Mouse (Mus musculus) heart, adult 18-20 months (tissue): ENCODE results near the gene Atat1. TPM values are rescaled to one million over a fixed set of nuclear protein-coding genes. Genes with fewer than 3 reads are reported as not detected.

Experiments used
- DNase-seq, 2 experiments: peaks; one replicate each; pipeline ENCODE4 v3.0.0; 2021 to 2022; ENCODE audit warnings: mixed read lengths in 1 of 2
- total RNA-seq, 2 experiments: library from RNA; stranded (reverse); gene quantifications; 2 replicates each; pipeline ENCODE4 v1.2.3; 2021

Gene Atat1
- total RNA-seq, 2 experiments from 2014 or later: 5.9 to 6.5 TPM

DNA sequence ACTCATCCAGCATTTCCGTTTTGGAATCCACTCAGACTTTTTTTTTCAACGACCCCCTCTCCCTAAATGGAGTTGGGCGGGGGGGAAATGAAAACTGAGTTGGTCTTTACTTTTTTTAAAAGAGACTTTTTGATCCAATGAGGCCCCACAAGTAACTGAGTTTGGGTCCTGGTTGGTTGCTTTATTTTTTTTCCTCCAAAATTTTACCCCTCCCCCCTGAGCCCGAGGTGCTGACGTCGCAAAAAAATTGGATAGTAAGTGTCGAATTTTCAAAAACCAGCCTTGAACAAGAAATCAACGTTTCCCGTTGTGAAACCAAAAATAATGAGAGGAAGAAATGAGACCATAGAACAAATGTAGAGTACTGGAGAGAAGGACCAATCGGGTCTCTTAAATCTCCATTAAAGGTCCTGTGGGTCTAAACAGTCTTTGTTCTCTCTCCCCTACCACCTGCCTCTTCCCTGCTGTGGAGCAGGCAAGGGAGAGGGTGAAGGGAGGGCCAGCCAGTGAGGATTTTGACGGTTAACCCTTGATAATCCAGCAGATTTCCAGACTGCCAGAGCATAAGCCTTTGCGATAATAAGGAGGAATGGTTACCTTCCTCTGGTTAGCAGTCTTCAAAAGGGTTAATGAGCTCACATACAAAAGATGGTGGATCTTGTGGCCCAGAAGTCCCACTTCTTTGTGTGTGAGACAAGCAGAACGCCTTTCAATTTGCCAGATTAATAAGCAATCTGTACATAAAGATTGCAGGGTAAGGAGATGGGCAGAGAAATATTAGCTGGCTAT, 7.8 kb upstream of the Atat1 start:
- peak; percentile 62 to 70 for DNase-seq

DNA sequence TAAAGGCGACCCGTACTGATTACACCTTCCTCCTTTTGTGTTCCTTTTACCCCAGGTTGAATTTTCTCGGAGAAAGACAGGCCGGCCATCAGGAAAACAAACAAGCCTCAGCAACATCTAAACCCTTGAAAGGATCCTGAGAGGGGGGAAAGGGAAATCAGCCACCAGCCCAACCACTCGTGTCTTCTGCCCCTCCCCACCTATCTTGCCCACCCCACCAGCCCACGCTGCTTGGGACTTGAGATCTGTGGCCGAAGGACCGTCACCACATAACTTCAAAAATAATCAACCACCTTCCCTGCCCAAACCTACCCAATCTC, 7.2 kb upstream of the Atat1 start:
- no peak for DNase-seq

GRCm38 (mm10) chr17:35916297-35917142, 6.6 kb upstream of the Atat1 start, which contains the start of the genes Mrps18b and Ppp1r10:
Gene Mrps18b, minus strand, starts transcription at chr17:35916389.
Gene Ppp1r10, plus strand, starts transcription at chr17:35916434.
- DNase-seq: peak; percentile 98 to 100

GRCm38 (mm10) chr17:35915538-35916296, 5.8 kb upstream of the Atat1 start:
- DNase-seq: no peak

- DNase-seq: no peak
These were observed 5.1 kb upstream of the Atat1 start for GRCm38 (mm10) chr17:35914975-35915374.

DNA sequence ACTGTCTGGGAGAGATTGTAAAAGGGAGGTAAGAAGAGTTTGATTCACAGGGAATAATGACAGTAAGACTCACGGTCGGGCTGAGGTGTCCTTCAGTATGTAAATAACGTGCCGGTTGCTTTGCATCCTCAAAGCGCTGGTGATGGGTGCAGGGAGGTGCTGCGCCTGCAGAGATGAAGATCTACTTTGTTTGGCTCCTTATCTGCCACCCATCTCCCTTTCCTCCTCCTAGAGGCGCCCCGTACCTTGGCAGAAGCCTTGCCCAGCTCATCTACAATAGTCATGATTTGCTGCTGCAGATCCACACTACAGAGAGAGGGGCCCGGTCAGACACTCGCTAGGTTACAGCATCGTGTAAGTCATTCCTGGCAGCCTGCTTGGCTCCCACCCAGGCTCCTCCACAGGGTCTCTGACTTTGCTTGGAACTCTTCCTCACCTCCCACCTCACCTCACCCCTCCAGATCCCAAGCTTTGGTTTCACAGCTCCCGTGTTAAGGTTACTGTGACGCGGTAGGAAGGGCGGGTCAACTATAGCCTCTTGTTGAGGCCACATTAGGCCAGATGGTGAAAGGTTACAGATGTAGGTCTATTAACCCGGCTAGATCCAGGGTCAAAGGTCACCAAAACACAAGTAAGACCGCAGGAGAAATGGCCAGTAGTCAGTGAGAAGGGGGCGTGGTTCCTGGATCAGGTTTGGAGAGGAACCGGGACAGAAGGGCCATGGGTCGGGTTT, 523 bp downstream of the Atat1 start:
- no peak for DNase-seq

DNA sequence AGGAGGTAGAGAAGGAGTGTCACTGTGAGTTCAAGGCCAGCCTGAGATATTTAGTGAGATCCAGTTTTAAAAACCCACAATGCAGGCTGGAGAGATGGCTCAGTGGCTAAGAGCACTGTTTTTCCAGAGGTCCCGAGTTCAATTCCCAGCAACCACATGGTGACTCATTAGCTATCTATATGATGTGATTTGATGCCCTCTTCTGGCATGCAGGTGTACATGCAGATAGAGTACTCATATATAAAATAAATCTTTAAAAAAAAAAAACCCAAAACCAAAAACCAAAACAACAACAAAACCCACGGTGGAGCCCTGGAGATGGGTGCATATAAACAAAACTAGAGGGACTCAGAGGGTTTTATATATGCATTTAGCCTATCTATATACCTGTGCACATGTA, 2.3 kb downstream of the Atat1 start:
- DNase-seq: no peak

- no peak for DNase-seq
These were observed 4.3 kb downstream of the Atat1 start for GRCm38 (mm10) chr17:35905587-35905986.

- DNase-seq: no peak
These were observed 5.9 kb downstream of the Atat1 start for GRCm38 (mm10) chr17:35903992-35904355.

DNA sequence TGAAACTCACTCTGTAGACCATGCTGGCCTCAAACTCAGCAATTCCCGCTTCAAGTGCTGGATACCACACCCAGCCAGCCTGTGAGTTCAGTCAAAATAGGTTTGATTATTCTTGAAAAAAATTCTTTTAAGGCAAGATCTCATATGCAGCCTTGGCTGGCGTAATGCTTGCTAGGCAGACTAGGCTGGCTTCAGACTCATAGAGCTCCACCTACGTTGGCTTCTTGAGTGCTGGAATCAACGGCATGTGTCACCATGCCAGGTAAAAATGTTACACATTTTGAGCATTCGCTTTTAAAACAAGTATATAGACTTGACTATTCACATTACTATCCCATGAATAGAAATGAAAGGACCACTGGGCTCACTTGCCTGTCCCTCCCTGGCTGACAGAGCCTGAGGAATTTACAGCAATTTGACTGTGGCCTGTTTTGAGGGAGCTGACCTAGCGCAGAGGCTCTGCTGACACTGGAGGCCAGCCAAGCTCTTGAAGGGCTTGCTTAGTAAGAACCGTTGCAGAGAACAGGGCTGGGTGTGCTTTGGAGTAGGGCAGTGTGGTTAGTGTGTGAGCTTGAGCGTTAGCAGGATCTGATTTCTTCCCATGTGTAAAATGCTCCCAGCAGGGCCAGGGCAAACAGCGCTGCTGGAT, 6.4 kb downstream of the Atat1 start:
- peak; percentile 70 to 73 for DNase-seq

- DNase-seq: no peak
These were observed 9.2 kb downstream of the Atat1 start for GRCm38 (mm10) chr17:35900636-35901035.

DNA sequence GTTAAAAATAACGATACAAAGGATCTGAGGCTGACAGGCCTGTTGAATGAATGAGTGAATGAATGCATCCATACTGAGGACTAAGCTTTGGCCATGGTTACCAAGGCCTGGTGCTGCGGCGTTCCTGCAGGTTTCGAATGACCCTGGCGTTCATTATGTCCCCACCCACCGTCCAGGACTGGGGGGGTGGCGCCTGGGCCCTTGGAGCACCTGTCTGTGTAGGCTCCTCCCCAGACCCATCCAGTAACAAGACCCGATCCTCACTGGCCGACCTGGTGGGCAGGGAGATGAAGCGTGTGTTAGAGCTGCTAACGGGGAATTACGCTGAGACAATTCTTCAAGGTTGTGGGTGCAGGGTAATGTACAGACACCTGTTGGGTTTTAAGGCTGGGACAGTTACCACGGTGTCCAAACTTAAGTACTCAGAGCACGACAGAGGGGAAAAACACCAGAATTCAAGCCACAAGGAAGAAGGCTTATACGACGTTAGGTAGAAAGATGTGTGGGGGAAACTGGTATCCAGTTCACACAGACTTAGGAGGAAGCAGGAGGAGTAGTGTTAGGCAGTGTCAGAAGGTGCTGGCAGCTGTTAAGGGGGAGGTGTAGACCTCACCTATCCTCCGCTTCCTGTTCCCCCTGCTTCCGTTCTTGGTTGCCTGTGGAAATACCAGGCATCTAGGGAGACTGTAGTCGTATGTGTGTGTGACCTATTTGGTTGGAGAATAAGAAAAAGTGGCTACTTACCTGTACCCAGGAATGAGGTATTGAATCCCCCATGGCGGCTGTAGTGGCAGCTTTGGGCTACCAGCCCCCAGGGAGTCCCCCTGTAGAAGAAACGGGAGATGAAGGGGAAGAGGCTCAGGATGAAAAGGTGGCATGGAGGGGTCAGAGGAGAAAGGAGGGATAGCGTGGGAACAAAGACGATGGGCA, 12.0 kb downstream of the Atat1 start:
- DNase-seq: no peak

DNA sequence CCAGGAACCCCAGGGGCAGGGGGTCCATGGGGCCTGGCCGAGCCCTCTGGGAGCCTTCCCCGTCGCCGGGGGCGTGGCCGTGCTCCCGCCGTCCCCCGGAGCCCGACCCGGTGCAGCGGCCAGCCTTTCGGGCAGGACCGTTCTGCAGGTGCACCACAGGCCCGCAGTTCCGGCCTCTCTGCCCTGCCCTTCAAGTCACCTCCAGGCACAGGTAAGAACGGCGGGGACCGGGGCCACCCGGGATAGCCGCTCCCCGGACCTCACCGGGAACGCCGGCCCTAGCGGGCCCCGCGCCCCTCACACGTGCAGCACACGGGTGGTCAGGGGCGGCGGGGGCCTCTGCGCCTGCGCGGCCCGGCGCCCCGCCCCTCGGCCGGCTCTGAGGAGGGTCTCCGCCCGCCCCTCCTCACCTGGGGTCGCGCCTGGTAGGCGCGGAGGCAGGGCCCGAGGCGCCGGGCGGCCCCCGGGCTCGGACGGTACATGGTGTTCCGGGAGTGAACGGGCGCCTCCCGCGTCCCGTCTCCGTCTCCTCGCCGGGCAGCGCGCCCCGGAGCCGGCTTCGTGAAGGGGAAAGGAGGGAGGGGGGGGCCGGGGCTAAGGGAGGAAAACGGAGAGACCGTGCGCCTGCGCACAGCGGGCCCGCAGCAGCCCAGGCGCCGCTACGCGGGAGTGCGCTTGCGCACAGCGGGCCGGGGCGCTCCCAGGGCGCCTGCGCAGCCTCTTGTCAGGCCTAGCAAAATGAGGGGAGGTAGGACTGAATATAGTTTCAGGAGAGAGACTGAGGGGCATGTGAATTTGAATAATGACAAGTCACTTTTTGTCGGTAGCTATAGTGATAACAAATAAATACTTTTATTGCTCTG, 12.9 kb downstream of the Atat1 start, which contains the start of gene 2310061I04Rik:
Gene 2310061I04Rik, minus strand, starts transcription at position 651 of the 863 bp plus-strand sequence.
- DNase-seq: peak; percentile 90 to 95

DNA sequence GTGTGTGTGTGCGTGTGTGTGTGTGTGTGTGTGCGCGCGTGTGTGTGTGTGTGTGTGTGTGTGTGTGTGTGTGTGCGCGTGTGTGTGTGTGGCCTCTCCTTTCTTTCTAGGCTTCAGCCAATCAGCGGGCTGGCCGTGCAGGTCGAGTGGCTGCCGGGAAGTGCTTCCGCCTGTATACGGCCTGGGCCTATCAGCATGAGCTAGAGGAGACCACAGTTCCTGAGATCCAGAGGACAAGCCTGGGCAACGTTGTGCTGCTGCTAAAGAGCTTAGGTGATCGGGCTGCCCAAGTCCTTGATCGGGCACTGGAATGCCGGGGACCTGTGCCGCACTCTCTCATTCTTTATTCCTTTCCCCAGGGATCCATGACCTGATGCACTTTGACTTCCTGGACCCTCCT, 22.1 kb downstream of the Atat1 start:
- no peak for DNase-seq

DNA sequence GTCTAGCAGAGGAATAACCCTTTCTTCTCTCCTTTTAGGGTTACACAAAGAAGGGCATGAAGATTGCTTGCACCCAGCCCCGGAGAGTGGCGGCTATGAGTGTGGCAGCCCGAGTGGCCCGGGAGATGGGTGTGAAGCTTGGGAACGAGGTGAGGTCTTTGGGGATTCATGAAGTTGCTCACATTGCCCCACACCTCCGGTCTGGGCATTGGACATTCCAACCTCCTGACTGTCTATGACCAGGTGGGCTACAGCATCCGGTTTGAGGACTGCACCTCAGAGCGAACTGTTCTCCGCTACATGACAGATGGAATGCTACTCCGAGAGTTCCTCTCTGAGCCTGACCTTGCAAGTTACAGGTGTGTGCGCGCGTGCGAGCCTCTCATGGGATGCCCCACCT, 26.1 kb downstream of the Atat1 start:
- DNase-seq: no peak

- DNase-seq: no peak
These were observed 27.0 kb downstream of the Atat1 start for GRCm38 (mm10) chr17:35882924-35883323.

DNA sequence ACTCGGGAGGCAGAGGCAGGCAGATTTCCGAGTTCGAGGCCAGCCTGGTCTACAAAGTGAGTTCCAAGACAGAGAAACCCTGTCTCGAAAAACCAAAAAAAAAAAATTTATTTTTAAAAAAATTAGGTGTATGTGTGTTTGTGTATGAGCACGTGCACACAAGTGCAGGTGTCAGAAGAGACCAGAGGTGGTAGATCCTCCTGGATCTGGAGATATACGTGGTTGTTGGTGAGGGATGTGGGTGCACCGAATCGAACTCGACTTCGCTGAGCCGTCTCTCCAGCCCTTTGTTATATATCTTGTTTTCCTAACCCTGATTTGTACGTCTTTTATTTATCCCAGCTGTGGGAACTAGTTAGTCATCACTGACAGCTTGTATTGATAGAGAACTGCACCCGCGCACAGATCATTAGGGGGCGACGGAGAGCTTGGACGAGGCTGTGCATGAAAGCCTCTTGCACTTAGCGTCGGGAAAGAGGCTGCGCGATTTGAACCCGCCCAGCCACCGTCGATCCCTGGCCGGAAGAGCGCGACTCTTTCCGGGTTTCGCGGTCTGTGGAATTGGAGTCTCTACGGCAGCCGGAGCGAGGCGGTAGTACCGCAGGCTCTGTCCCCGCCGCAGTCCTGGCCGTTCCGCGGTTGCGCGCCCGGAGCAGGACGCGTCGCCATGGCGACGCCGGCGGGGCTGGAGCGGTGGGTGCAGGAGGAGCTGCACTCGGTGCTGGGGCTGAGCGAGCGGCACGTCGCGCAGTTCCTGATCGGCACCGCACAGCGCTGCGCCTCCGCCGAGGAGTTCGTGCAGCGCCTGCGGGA, 30.4 kb downstream of the Atat1 start, which contains the start of gene Dhx16:
Gene Dhx16, plus strand, starts transcription at position 575 of the 813 bp plus-strand sequence.
- DNase-seq: peak; percentile 96 to 98

GRCm38 (mm10) chr17:35874721-35875120, 35.2 kb downstream of the Atat1 start:
- no peak for DNase-seq
